Mouse (Mus musculus) myocyte (in vitro differentiated cells): ENCODE measurements around the gene Tmco4. TPM values are rescaled to one million over a fixed set of nuclear protein-coding genes. Genes with fewer than 3 reads are reported as not detected.

Experiments
- H3K27me3 ChIP-seq: one replicate; pipeline ENCODE4 v1.6.1; 2011; ENCODE audit not compliant: control insufficient read depth, insufficient read depth, insufficient read length
- H3K36me3 ChIP-seq: one replicate; pipeline ENCODE4 v1.6.1; 2011; ENCODE audit not compliant: control insufficient read depth, insufficient read depth
- H3K4me2 ChIP-seq: one replicate; pipeline ENCODE4 v1.6.1; 2011; ENCODE audit warnings: low read depth, control low read depth
- H3K4me3 ChIP-seq: one replicate; pipeline ENCODE4 v1.5.1; 2011; ENCODE audit warnings: mild to moderate bottlenecking, control low read depth, moderate library complexity
- H3K79me2 ChIP-seq: one replicate; pipeline ENCODE4 v1.6.1; 2011; ENCODE audit not compliant: control insufficient read depth, insufficient read depth
- H3ac ChIP-seq: one replicate; pipeline ENCODE4 v1.6.1; 2011; ENCODE audit not compliant: control insufficient read depth, insufficient read length
- CEBPB ChIP-seq: IDR thresholded peaks from 2 replicates; pipeline ENCODE4 v1.6.1; 2011; ENCODE audit warnings: mild to moderate bottlenecking, moderate library complexity; ENCODE audit not compliant: poor library complexity, insufficient read depth, severe bottlenecking
- E2F4 ChIP-seq: IDR thresholded peaks from one replicate; pipeline ENCODE4 v1.6.1; 2011; ENCODE audit warnings: mild to moderate bottlenecking, control low read depth, moderate library complexity; ENCODE audit not compliant: insufficient read depth
- MAX ChIP-seq: IDR thresholded peaks from one replicate; pipeline ENCODE4 v1.6.1; 2011; ENCODE audit warnings: low read depth, mild to moderate bottlenecking, control low read depth
- MYOD1 ChIP-seq, 3 experiments: IDR thresholded peaks; one replicate each; pipeline ENCODE4 v1.6.1; 2011; ENCODE audit warnings: control low read depth in 2 of 3, low read depth in 2 of 3, mild to moderate bottlenecking in 2 of 3, moderate library complexity in 1 of 3; ENCODE audit not compliant: insufficient read length in 2 of 3, control insufficient read depth in 1 of 3
- MYOG ChIP-seq, 3 experiments: IDR thresholded peaks; one replicate each; pipeline ENCODE4 v1.6.1; 2011; ENCODE audit warnings: control low read depth in 2 of 3, low read depth in 2 of 3, mild to moderate bottlenecking in 2 of 3; ENCODE audit not compliant: insufficient read length in 2 of 3, control insufficient read depth in 1 of 3, insufficient read depth in 1 of 3
- POLR2A ChIP-seq: IDR thresholded peaks from one replicate; pipeline ENCODE4 v1.6.1; 2011; ENCODE audit warnings: low read depth, mild to moderate bottlenecking, control low read depth, moderate library complexity; ENCODE audit not compliant: insufficient read length
- POLR2AphosphoS2 ChIP-seq: IDR thresholded peaks from one replicate; pipeline ENCODE4 v1.6.1; 2011; ENCODE audit warnings: low read depth, control low read depth; ENCODE audit not compliant: insufficient read length
- REST ChIP-seq: IDR thresholded peaks from one replicate; pipeline ENCODE4 v1.6.1; 2011; ENCODE audit warnings: mild to moderate bottlenecking, control low read depth, moderate library complexity; ENCODE audit not compliant: insufficient read depth, insufficient read length
- SRF ChIP-seq: IDR thresholded peaks from one replicate; pipeline ENCODE4 v1.6.1; 2011; ENCODE audit warnings: low read depth; ENCODE audit not compliant: control insufficient read depth, insufficient read length
- TCF12 ChIP-seq: IDR thresholded peaks from one replicate; pipeline ENCODE4 v1.6.1; 2011; ENCODE audit warnings: mild to moderate bottlenecking, control low read depth; ENCODE audit not compliant: poor library complexity, insufficient read depth, severe bottlenecking
- TCF3 ChIP-seq: IDR thresholded peaks from one replicate; pipeline ENCODE4 v1.6.1; 2011; ENCODE audit warnings: low read depth, control low read depth; ENCODE audit not compliant: insufficient read length
- USF1 ChIP-seq: IDR thresholded peaks from one replicate; pipeline ENCODE4 v1.6.1; 2011; ENCODE audit warnings: low read depth, mild to moderate bottlenecking, control low read depth, moderate library complexity
- polyA plus RNA-seq: library from polyadenylated mRNA; unstranded; fragments of >200 nt; fragmentation: generic; extraction: Trizol; gene quantifications from one replicate; pipeline ENCODE4 v1.2.1, GENCODE M21; 2012; ENCODE audit warnings: missing spikeins

The Tmco4 gene
- polyA plus RNA-seq, 1 experiment = 3.8 TPM

GRCm38 (mm10) chr4:139095406-139095805 is 122.7 kb downstream of the Tmco4 start:
- Histone ChIP-seq H3K4me3 (no peak overlapping the region), H3K79me2 (no peaks in the 10 kb centered on the region), H3K27me3 (no peaks in the 10 kb centered on the region), H3K36me3 (no peaks in the 10 kb centered on the region), H3K4me2 (no peak overlapping the region), H3ac (no peak overlapping the region)
- TF ChIP-seq POLR2AphosphoS2 = no peak
- no peak for TF ChIP-seq MAX
- no peak for TF ChIP-seq TCF12
- no peak for TF ChIP-seq POLR2A
- TF ChIP-seq MYOD1 (IDR thresholded peaks at IDR 0.05; ENCODE audit: control insufficient read depth in 1 of 3, insufficient read length in 2 of 3, low read depth in 2 of 3) = no peak
- TF ChIP-seq REST = no peak
- TF ChIP-seq MYOG (IDR thresholded peaks at IDR 0.05; ENCODE audit: control insufficient read depth in 1 of 3, insufficient read depth in 1 of 3, insufficient read length in 2 of 3, low read depth in 2 of 3) = no peak
- no peak for TF ChIP-seq E2F4
- TF ChIP-seq SRF = no peak
- no peak for TF ChIP-seq CEBPB
- TF ChIP-seq TCF3 = no peak
- TF ChIP-seq USF1 = no peak

GRCm38 (mm10) chr4:139096201-139096600 is 123.5 kb downstream of the Tmco4 start:
- TF ChIP-seq TCF12 = no peak
- no peak overlapping the region for H3K4me3 ChIP-seq
- no peak overlapping the region for H3K4me2 ChIP-seq
- no peaks in the 10 kb centered on the region for H3K27me3 ChIP-seq
- no peaks in the 10 kb centered on the region for H3K79me2 ChIP-seq
- H3ac ChIP-seq = no peak overlapping the region
- H3K36me3 ChIP-seq = no peaks in the 10 kb centered on the region

- H3K4me2 ChIP-seq = no peak overlapping the region
These were observed 127.6 kb downstream of the Tmco4 start for GRCm38 (mm10) chr4:139100326-139100725.

GRCm38 (mm10) chr4:139101546-139101945 is 128.9 kb downstream of the Tmco4 start:
- Histone ChIP-seq H3K4me3 (no peak overlapping the region), H3K27me3 (no peaks in the 10 kb centered on the region), H3ac (no peak overlapping the region), H3K4me2 (no peak overlapping the region), H3K36me3 (peaks cover 7% of the 10 kb centered on the region), H3K79me2 (peaks cover 7% of the 10 kb centered on the region)
- no peak for TF ChIP-seq USF1
- no peak for TF ChIP-seq MYOD1 (IDR thresholded peaks at IDR 0.05; ENCODE audit: control insufficient read depth in 1 of 3, insufficient read length in 2 of 3, low read depth in 2 of 3)
- no peak for TF ChIP-seq E2F4
- TF ChIP-seq POLR2A = no peak

More at GRCm38 (mm10) chr4:139100326-139100725, 127.6 kb downstream of the Tmco4 start:
- Histone ChIP-seq H3K27me3 (no peaks in the 10 kb centered on the region), H3ac (no peak overlapping the region), H3K4me3 (no peak overlapping the region), H3K36me3 (peaks cover 7% of the 10 kb centered on the region), H3K79me2 (peaks cover 4% of the 10 kb centered on the region)
- TF ChIP-seq POLR2AphosphoS2 = no peak
- TF ChIP-seq MAX = no peak
- TF ChIP-seq TCF12 = no peak
- TF ChIP-seq MYOG (IDR thresholded peaks at IDR 0.05; ENCODE audit: control insufficient read depth in 1 of 3, insufficient read depth in 1 of 3, insufficient read length in 2 of 3, low read depth in 2 of 3) = no peak
- no peak for TF ChIP-seq E2F4
- no peak for TF ChIP-seq REST
- no peak for TF ChIP-seq CEBPB

- no peaks in the 10 kb centered on the region for H3K27me3 ChIP-seq
- H3K79me2 ChIP-seq = peaks cover 42% of the 10 kb centered on the region
- no peak overlapping the region for H3ac ChIP-seq
- H3K36me3 ChIP-seq = peaks cover 7% of the 10 kb centered on the region
- no peak overlapping the region for H3K4me3 ChIP-seq
- no peak overlapping the region for H3K4me2 ChIP-seq
- no peak for TF ChIP-seq MYOD1 (IDR thresholded peaks at IDR 0.05; ENCODE audit: control insufficient read depth in 1 of 3, insufficient read length in 2 of 3, low read depth in 2 of 3)
- no peak for TF ChIP-seq MAX
- no peak for TF ChIP-seq MYOG (IDR thresholded peaks at IDR 0.05; ENCODE audit: control insufficient read depth in 1 of 3, insufficient read depth in 1 of 3, insufficient read length in 2 of 3, low read depth in 2 of 3)
- TF ChIP-seq CEBPB = no peak
- TF ChIP-seq POLR2A = no peak
- TF ChIP-seq TCF3 = no peak
- TF ChIP-seq SRF = no peak
- TF ChIP-seq TCF12 = no peak
- no peak for TF ChIP-seq REST
These were observed 132.8 kb downstream of the Tmco4 start for GRCm38 (mm10) chr4:139105453-139105852.

Other genes with a start within 250 kb of the Tmco4 start
- not detected for gene Pla2g2c, start 248.1 kb upstream of the Tmco4 start, polyA plus RNA-seq
- not detected for gene Ubxn10, start 235.7 kb upstream of the Tmco4 start, polyA plus RNA-seq
- not detected for gene Pla2g2f, start 215.3 kb upstream of the Tmco4 start, polyA plus RNA-seq
- 0.05 TPM for gene Pla2g2d, start 197.2 kb upstream of the Tmco4 start, polyA plus RNA-seq
- 0.10 TPM for gene Pla2g5, start 109.4 kb upstream of the Tmco4 start, polyA plus RNA-seq
- gene Gm13030, start 98.9 kb upstream of the Tmco4 start, polyA plus RNA-seq = not detected
- 20.4 TPM for gene Pla2g2e, start 94.9 kb upstream of the Tmco4 start, polyA plus RNA-seq
- 12.5 TPM for gene Otud3, start 58.9 kb upstream of the Tmco4 start, polyA plus RNA-seq
- gene Rnf186, start 5.8 kb upstream of the Tmco4 start, polyA plus RNA-seq = not detected
- 0.08 TPM for gene Htr6, start 102.7 kb downstream of the Tmco4 start, polyA plus RNA-seq
- 42.2 TPM for gene Nbl1, start 120.1 kb downstream of the Tmco4 start, polyA plus RNA-seq
- 247 TPM for gene Minos1, start 158.2 kb downstream of the Tmco4 start, polyA plus RNA-seq
- 247 TPM for gene Capzb, start 220.0 kb downstream of the Tmco4 start, polyA plus RNA-seq